In genomic region chr12:31713600-31713999, GRCm38 (mm10) we compare ENCODE assay signal across 10 mouse cellular contexts. TPM values are rescaled to one million over a fixed set of nuclear protein-coding genes. Genes with fewer than 3 reads are reported as not detected.
DNase-seq lines count a peak whose midpoint lies in the region; ATAC-seq and TF ChIP-seq lines count a peak whose summit lies in the region.
"Had no signal": no experiment of that assay in that cellular context is flagged by ENCODE, and none has a peak within 500 bp of the region (broad histone marks: within the 10 kb centered on the region; RNA-seq: fewer than 3 reads in every experiment).

Gene Gpr22, minus strand, starts transcription at chr12:31713947.

- no peaks in the 10 kb centered on the region for H3K27me3 ChIP-seq in cerebellum, adult 2 months (ENCODE audit: control insufficient read depth, insufficient read depth, low read length)
- H3K27me3 ChIP-seq in forebrain, embryonic 14.5 days (replicated peaks; ENCODE audit: control insufficient read depth, insufficient read depth, low read length), result no peaks in the 10 kb centered on the region
- H3K27me3 ChIP-seq in hindbrain, embryonic 10.5 days (ENCODE audit: insufficient read depth, poor library complexity, severe bottlenecking), result no peaks in the 10 kb centered on the region
- H3K27me3 ChIP-seq in limb, embryonic 12.5 days, result no peaks in the 10 kb centered on the region
- H3K27me3 ChIP-seq: Patski had no signal

- H3K4me3 ChIP-seq in cerebellum, adult 2 months (replicated peaks; ENCODE audit: insufficient read depth, low read depth, low read length), result peak within 1 kb of the TSS; percentile 83
- H3K4me3 ChIP-seq in forebrain, embryonic 14.5 days (ENCODE audit: low read depth, low read length), result peak within 1 kb of the TSS; percentile 31
- peak within 1 kb of the TSS; percentile 20; the same call in 1 of the 2 replicates for H3K4me3 ChIP-seq in hindbrain, embryonic 10.5 days
- H3K4me3 ChIP-seq in limb, embryonic 12.5 days (replicated peaks), result no peak within 1 kb of the TSS

- TF ChIP-seq POLR2A in cerebellum, adult 2 months (IDR thresholded peaks at IDR 0.05; ENCODE audit: borderline replicate concordance, insufficient read depth, low read length), result peak; percentile 96

- H3K9ac ChIP-seq in forebrain, embryonic 14.5 days (ENCODE audit: low read length), result peak within 1 kb of the TSS; percentile 57
- no peak within 1 kb of the TSS for H3K9ac ChIP-seq in limb, embryonic 12.5 days (replicated peaks)

- ATAC-seq in forebrain, embryonic 14.5 days, result peak; percentile 94
- ATAC-seq in limb, embryonic 12.5 days (ENCODE audit: insufficient number of reproducible peaks, insufficient read depth, low FRiP score, low TSS enrichment, low read depth), result no peak
- ATAC-seq: Patski had no signal

- no peak for TF ChIP-seq CTCF in cerebellum, adult 2 months (IDR thresholded peaks at IDR 0.05; ENCODE audit: borderline replicate concordance, insufficient read depth, low read depth, low read length)

- H3K4me2 ChIP-seq in forebrain, embryonic 14.5 days (ENCODE audit: low read length), result peak within 1 kb of the TSS; percentile 43
- H3K4me2 ChIP-seq in limb, embryonic 12.5 days, result peak within 1 kb of the TSS; percentile 42

- H3K27ac ChIP-seq in cerebellum, adult 2 months (ENCODE audit: insufficient read depth, low read length), result peak within 1 kb of the TSS; percentile 82
- H3K27ac ChIP-seq in forebrain, embryonic 14.5 days (ENCODE audit: low read depth, low read length), result peak within 1 kb of the TSS; percentile 70
- H3K27ac ChIP-seq in hindbrain, embryonic 10.5 days, result peak within 1 kb of the TSS; percentile 29; the same call in 1 of the 2 replicates
- no peak within 1 kb of the TSS for H3K27ac ChIP-seq in limb, embryonic 12.5 days
- H3K27ac ChIP-seq: kidney, postnatal 0 days had no signal

- 5% methylated on average over 6 of the region's 6 CpGs for WGBS in cerebellum, adult 2 months
- 25% methylated on average over 6 of the region's 6 CpGs for WGBS in forebrain, embryonic 14.5 days
- 29% methylated on average over 6 of the region's 6 CpGs for WGBS in hindbrain, embryonic 10.5 days
- WGBS in limb, embryonic 12.5 days, result 27% methylated on average over 6 of the region's 6 CpGs

- H3K36me3 ChIP-seq in forebrain, embryonic 14.5 days (ENCODE audit: control insufficient read depth, insufficient read depth, low read length), result no peaks in the 10 kb centered on the region
- no peaks in the 10 kb centered on the region for H3K36me3 ChIP-seq in hindbrain, embryonic 10.5 days
- no peaks in the 10 kb centered on the region for H3K36me3 ChIP-seq in limb, embryonic 12.5 days

- H3K4me1 ChIP-seq in cerebellum, adult 2 months (ENCODE audit: control insufficient read depth, insufficient read depth, low read length), result peaks cover 6% of the 10 kb centered on the region; the same call in 1 of the 2 replicates
- H3K4me1 ChIP-seq in forebrain, embryonic 14.5 days (ENCODE audit: control insufficient read depth, insufficient read depth, low read length), result no peaks in the 10 kb centered on the region; the same call in 1 of the 2 replicates
- peaks cover 4% of the 10 kb centered on the region; the same call in 1 of the 2 replicates for H3K4me1 ChIP-seq in hindbrain, embryonic 10.5 days (replicated peaks)
- H3K4me1 ChIP-seq in limb, embryonic 12.5 days (replicated peaks), result peaks cover 5% of the 10 kb centered on the region; the same call in 1 of the 2 replicates

- H3K9me3 ChIP-seq in forebrain, embryonic 14.5 days (replicated peaks; ENCODE audit: control insufficient read depth, low read length), result no peaks in the 10 kb centered on the region
- H3K9me3 ChIP-seq in hindbrain, embryonic 10.5 days, result no peaks in the 10 kb centered on the region
- no peaks in the 10 kb centered on the region for H3K9me3 ChIP-seq in limb, embryonic 12.5 days

- peak; percentile 83 to 89 for DNase-seq in cerebellum, adult 2 months
- DNase-seq in forebrain, embryonic 14.5 days (ENCODE audit: low spot score), result peak; percentile 70
- DNase-seq in hindbrain, embryonic 10.5 days (ENCODE audit: low spot score), result peak; percentile 8
- DNase-seq in telencephalon, adult 2 months (ENCODE audit: low read depth, low spot score), result peak; percentile 84
- DNase-seq in adrenal gland, postnatal 4 days (ENCODE audit: low spot score in 2 of 2), result no peak
- no peak for DNase-seq in ovary, postnatal 14 days (ENCODE audit: low spot score)
- no peak for DNase-seq in thymus, postnatal 36 days

RNA-seq across cellular contexts. Expression of gene Gpr22, which starts in this region (rescaled TPM):
- 38.5 and 48.9 TPM in 2 replicates for polyA plus RNA-seq in cerebellum, adult 2 months (2012; rRNA removed)
- 10.8 and 13.0 TPM in 2 replicates for polyA plus RNA-seq in forebrain, embryonic 14.5 days (2014; fragmentation: Nextera tagmentation; extraction: Ambion mirVana)
- 2.4 and 4.9 TPM in 2 replicates for polyA plus RNA-seq in hindbrain, embryonic 10.5 days (2016; fragmentation: Nextera tagmentation; extraction: Ambion mirVana)
- polyA plus RNA-seq in limb, embryonic 12.5 days (2016; fragmentation: Nextera tagmentation; extraction: Ambion mirVana), result 0.32 and 0.68 TPM in 2 replicates
- 1 to 10 TPM; 7.6 to 9.4 TPM for total RNA-seq in adrenal gland, postnatal 4 days (2021)

Comparison
In these comparisons a context has a peak if more than half of its experiments do, and no peak if none do; other contexts are left out.
1. DNase-seq: peak in cerebellum, adult 2 months (2 of 2), forebrain, embryonic 14.5 days (single experiment), hindbrain, embryonic 10.5 days (single experiment) and telencephalon, adult 2 months (single experiment); none in adrenal gland, postnatal 4 days (0 of 2), ovary, postnatal 14 days (single experiment) and thymus, postnatal 36 days (0 of 2).